Mouse (Mus musculus): ENCODE measurements around the gene Chst3. TPM values are rescaled to one million over a fixed set of nuclear protein-coding genes. Genes with fewer than 3 reads are reported as not detected.
"Not testable (repeated sequence)": the region's sequence is repeated elsewhere in the genome, so short reads cannot be mapped to it uniquely, and the experiment has no call there.

Chst3 gene
- polyA plus RNA-seq, 1 experiment from 2014 or later: 2.5 TPM

DNA sequence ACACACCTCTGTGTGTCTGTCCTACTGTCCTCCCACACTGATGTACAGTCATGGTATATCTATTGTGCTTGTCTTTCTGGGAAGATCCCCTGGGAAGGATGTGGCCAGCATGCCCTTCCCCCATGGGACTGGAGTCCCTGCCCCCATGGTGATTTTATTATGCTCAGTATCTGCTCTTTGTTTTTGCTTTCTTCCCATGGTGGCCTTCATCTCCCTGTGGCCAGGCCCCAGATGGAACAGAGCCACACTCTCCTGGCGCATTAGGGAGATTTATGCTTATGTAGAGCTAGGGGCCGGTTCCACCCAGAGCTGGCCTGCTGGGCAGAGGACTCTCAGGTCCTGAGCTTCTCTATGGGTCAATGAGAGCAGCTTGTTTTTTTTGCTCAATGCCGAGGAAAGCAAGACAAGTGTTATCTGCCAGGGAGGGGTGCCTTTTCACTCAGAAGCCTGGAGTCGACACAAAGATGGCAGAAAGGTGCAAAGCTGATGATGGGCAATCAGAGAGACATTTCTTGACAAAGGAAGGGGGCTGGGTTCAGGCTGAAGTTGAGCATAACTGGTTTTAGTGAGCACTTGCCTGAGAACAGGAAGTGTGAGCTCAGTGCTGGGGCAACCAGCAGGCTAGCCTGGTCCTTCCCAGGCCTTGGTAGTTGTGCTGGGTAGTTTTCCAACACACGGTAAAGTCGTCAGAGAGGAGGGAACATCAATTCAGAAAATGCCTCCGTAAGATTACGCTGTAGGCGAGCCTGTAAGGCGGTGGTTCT, 48.6 kb downstream of the Chst3 start:
- Histone ChIP-seq H3K9ac (no peak overlapping the region), H3K36me3 (no peaks in the 10 kb centered on the region), H3K4me3 (no peak overlapping the region), H3K27me3 (no peaks in the 10 kb centered on the region), H3K4me1 (peaks cover 4% of the 10 kb centered on the region; the same call in 1 of the 2 replicates), H3K9me3 (no peaks in the 10 kb centered on the region), H3K4me2 (no peak overlapping the region), H3K27ac (no peak overlapping the region)
- ATAC-seq (ENCODE audit: borderline replicate concordance, extremely low read depth, low FRiP score, low TSS enrichment): no peak
- WGBS: 72% methylated on average over 10 of the region's 10 CpGs

DNA sequence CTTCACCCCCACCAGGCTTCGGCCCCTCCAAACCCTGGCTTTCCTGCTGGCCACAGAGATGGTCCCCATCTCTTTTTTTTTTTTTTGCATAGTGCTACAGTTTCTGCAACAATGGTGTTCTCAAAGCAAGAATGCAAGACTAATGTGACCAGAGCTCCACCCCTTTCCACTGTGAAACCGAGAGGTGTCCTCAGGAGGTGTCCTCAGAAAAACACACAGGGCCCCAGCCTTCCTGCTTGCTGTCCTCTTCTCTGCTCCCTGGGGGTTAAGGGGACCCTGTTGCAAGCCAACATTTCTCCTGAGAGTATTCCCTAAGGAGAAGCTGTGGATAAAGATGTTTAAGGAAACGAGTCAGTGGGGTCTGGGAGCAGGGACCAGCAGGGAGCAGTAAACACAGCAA, 50.1 kb downstream of the Chst3 start:
- no peak overlapping the region for H3K27ac ChIP-seq
- H3K4me2 ChIP-seq: no peak overlapping the region
- peaks cover 4% of the 10 kb centered on the region; the same call in 1 of the 2 replicates for H3K4me1 ChIP-seq
- no peak overlapping the region for H3K4me3 ChIP-seq
- no peak overlapping the region for H3K9ac ChIP-seq
- no peaks in the 10 kb centered on the region for H3K36me3 ChIP-seq
- WGBS: 66% methylated on average over 3 of the region's 3 CpGs
- H3K9me3 ChIP-seq: no peaks in the 10 kb centered on the region
- no peaks in the 10 kb centered on the region for H3K27me3 ChIP-seq
- ATAC-seq (ENCODE audit: borderline replicate concordance, extremely low read depth, low FRiP score, low TSS enrichment): no peak

DNA sequence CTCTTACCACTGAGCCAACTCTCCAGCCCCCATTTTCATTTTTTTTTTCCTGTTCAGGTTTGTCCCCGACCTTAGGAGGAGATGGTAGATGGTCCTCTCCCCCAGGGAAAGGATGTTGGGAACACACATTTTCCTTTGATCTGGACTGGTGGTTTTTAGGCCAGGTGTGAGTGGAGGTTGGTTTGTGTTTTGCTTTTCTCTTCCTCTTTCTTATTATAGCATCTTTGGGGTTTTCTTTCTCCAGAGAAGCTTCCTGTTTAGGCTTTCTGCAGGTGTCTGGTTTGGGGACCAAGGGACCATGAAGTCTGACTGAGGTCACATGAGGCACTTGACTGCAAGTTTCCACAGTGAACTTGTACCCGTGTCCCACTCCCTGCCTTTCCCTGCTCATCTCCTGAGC, 50.8 kb downstream of the Chst3 start:
- Histone ChIP-seq H3K36me3 (no peaks in the 10 kb centered on the region), H3K9ac (no peak overlapping the region), H3K4me2 (no peak overlapping the region), H3K27ac (no peak overlapping the region), H3K27me3 (no peaks in the 10 kb centered on the region), H3K4me1 (peaks cover 4% of the 10 kb centered on the region; the same call in 1 of the 2 replicates), H3K4me3 (no peak overlapping the region), H3K9me3 (no peaks in the 10 kb centered on the region)
- 58% methylated on average over 2 of the region's 2 CpGs for WGBS
- no peak for ATAC-seq (ENCODE audit: borderline replicate concordance, extremely low read depth, low FRiP score, low TSS enrichment)

DNA sequence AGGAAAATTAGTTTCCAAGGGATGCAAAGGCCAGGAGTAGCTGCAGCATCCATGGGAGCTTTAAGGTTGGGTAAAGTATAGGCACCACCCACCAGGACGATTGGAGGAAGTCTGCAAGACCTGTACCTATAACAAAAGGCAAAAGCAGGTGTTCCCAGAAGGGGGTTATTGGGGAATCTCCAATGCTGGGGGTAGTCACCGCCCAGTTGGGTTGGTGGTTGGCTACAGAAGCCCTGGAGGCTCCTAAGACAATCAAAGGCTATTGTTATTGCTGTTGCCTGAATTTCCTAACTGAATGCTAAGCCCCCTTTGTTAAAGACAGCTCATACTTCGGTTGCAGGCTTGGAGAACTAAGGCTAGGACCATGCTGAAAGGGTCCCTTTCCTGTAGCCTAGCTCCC, 53.0 kb downstream of the Chst3 start:
- no peak for ATAC-seq (ENCODE audit: borderline replicate concordance, extremely low read depth, low FRiP score, low TSS enrichment)
- WGBS: 45% methylated on average over 3 of the region's 3 CpGs

DNA sequence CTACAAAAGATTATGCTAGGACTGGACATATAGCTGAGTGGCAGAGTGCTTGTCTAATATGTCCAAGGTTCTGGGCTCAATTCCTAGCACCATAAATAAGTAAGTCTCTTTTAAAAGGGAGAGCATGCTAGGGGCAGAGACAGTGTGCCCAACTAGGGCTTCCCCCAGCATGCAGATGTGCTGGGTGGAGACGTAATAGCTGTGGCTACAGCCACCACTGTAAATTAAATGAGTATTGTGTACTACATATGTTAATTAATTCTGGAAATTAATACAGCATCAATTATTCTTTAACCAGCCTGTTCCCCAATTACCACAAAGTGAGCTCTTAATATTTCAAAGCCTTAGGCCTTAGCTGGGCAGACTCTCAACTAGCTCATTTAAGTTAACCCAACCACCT, 54.2 kb downstream of the Chst3 start:
- Histone ChIP-seq H3K27ac (no peak overlapping the region), H3K36me3 (no peaks in the 10 kb centered on the region)
- WGBS: 82% methylated on average over 1 of the region's 1 CpGs

More for the DNA sequence above, 53.0 kb downstream of the Chst3 start:
- Histone ChIP-seq H3K27ac (no peak overlapping the region), H3K4me3 (no peak overlapping the region), H3K27me3 (no peaks in the 10 kb centered on the region), H3K4me1 (no peaks in the 10 kb centered on the region), H3K9ac (no peak overlapping the region), H3K4me2 (no peak overlapping the region), H3K9me3 (no peaks in the 10 kb centered on the region), H3K36me3 (no peaks in the 10 kb centered on the region)

DNA sequence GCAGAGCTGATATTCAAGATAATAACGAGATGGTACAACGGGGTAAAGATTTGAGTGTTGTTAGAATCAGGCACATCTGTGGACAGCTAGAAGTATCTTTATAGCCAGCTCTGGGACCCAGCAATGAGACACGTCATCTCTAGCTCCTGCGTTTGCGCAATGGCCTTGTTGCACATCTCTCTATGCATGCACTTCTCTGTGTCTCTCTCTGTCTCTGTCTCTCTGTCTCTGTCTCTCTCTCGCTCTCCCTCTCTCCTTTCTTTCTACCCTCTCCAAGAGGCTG, 56.1 kb downstream of the Chst3 start:
- ATAC-seq (ENCODE audit: borderline replicate concordance, extremely low read depth, low FRiP score, low TSS enrichment): no peak
- no peaks in the 10 kb centered on the region for H3K36me3 ChIP-seq
- no peaks in the 10 kb centered on the region for H3K9me3 ChIP-seq
- H3K9ac ChIP-seq: no peak overlapping the region
- H3K4me3 ChIP-seq: no peak overlapping the region
- H3K4me2 ChIP-seq: no peak overlapping the region
- H3K27ac ChIP-seq: no peak overlapping the region
- WGBS: 84% methylated on average over 6 of the region's 6 CpGs
- H3K4me1 ChIP-seq: no peaks in the 10 kb centered on the region
- H3K27me3 ChIP-seq: no peaks in the 10 kb centered on the region

More for the DNA sequence above, 54.2 kb downstream of the Chst3 start:
- no peak for ATAC-seq (ENCODE audit: borderline replicate concordance, extremely low read depth, low FRiP score, low TSS enrichment)
- no peak overlapping the region for H3K9ac ChIP-seq
- no peaks in the 10 kb centered on the region for H3K4me1 ChIP-seq
- H3K4me2 ChIP-seq: no peak overlapping the region
- H3K4me3 ChIP-seq: no peak overlapping the region
- H3K27me3 ChIP-seq: no peaks in the 10 kb centered on the region
- H3K9me3 ChIP-seq: no peaks in the 10 kb centered on the region

DNA sequence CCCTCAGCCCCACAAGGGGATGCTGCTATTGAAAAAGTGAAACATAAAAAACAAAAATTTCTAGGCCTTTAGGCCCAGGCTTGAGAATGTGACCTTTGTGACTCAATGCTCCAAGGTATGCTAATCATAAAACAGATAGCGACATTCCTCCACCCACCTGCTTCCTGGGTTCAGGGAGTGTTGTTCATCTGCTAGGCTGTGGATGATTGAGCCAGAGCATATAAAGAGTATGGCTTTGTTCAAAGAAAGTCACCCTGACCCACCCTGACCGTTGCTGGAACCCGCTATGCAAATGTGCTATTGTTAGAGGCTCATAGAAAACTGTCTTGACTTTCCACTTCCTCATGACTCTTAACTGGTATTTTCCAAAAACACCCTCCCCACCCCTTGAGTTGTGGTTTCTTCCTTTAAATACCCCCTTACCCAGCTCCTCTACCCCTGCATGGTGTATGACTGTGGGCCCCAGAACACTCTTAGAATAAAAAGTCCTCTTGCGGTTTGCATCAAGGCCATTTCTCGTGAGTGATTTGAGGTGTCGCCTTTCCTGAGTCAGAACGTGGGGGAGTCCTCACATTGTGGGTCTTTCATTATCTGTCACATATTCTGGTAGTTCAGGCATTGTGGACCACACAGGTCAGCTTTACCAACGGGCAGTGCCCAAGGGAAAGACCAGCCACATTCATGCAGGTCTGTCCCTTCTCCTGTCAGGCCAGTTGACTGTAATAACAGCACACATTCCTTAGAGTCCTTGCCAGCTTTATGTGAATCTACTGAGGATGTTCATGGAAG, 56.7 kb downstream of the Chst3 start:
- not testable (repeated sequence) for H3K4me2 ChIP-seq; H3K27ac ChIP-seq; H3K4me1 ChIP-seq; H3K9me3 ChIP-seq; H3K4me3 ChIP-seq; H3K9ac ChIP-seq; ATAC-seq (ENCODE audit: borderline replicate concordance, extremely low read depth, low FRiP score, low TSS enrichment); H3K36me3 ChIP-seq; H3K27me3 ChIP-seq
- WGBS: 86% methylated on average over 8 of the region's 8 CpGs

DNA sequence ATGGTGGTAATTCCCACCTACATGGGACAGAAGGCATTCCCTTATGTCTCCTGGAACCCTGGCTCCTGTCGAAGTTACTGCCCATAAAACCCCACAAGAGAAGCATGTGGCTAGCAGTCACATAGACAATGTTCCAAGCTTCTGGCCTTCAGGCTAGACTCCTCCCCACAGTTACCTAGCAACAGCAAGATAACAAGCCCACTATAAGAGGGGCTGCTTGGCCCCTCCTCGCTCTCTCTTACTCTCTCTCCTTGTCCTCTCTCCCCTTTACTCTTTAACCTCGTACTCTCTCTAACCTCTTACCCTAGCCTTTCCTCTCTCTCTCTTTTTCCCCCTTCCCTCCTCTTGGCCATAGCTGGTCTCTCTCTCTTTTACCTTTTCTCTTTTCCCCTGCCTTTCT, 57.7 kb downstream of the Chst3 start:
- not testable (repeated sequence) for ATAC-seq (ENCODE audit: borderline replicate concordance, extremely low read depth, low FRiP score, low TSS enrichment)

DNA sequence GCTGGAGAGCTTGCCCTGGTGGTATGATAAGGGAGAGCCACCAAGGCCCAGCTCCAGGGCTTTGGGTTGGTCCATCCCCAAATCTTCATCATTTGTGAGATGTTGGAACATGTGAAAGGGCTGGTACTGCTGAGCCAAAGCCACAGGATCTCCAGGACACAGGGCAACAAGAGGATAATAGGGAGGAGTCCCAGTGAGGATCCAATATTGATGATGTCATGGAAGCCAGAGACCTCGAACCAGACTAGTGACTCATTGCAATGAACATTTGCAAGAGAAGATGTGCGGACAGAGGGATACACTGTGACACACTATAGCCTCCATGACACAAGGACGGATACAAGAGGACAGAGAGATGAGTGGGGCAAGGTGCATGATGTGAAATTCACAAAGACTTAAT, 60.9 kb downstream of the Chst3 start:
- Histone ChIP-seq H3K4me3 (no peak overlapping the region), H3K36me3 (no peaks in the 10 kb centered on the region), H3K9ac (no peak overlapping the region), H3K9me3 (no peaks in the 10 kb centered on the region), H3K27me3 (no peaks in the 10 kb centered on the region), H3K4me1 (no peaks in the 10 kb centered on the region), H3K4me2 (no peak overlapping the region), H3K27ac (no peak overlapping the region)
- ATAC-seq (ENCODE audit: borderline replicate concordance, extremely low read depth, low FRiP score, low TSS enrichment): no peak
- WGBS: 87% methylated on average over 3 of the region's 3 CpGs

More for the DNA sequence above, 57.7 kb downstream of the Chst3 start:
- H3K36me3 ChIP-seq, H3K27me3 ChIP-seq, H3K9me3 ChIP-seq, H3K4me3 ChIP-seq, H3K4me1 ChIP-seq, H3K4me2 ChIP-seq, H3K9ac ChIP-seq, H3K27ac ChIP-seq: not testable (repeated sequence)
- WGBS: 53% methylated on average over 3 of the region's 3 CpGs

DNA sequence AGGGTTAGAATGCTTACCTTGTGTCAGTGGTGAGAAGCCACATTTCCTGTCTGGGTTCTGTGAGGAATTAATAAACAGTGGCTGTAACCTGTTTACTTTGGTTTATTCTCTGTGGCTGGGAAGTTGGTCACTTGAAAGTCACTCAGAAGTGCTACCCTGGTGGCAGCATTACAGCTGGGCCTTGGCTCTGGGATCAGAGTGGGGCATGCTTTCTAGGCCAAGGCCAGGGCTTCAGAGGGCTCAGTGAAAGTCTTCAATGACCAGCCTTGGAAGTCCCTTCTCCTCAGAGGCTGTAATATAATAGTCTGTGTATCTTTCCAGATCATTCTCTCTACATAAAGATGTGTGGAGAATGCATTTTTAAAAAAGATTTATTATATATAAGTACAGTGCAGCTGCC, 63.0 kb downstream of the Chst3 start:
- no peak overlapping the region for H3K9ac ChIP-seq
- H3K27ac ChIP-seq: no peak overlapping the region
- no peaks in the 10 kb centered on the region for H3K9me3 ChIP-seq
- no peaks in the 10 kb centered on the region for H3K27me3 ChIP-seq
- no peaks in the 10 kb centered on the region for H3K36me3 ChIP-seq
- no peak overlapping the region for H3K4me2 ChIP-seq
- no peak for ATAC-seq (ENCODE audit: borderline replicate concordance, extremely low read depth, low FRiP score, low TSS enrichment)
- H3K4me1 ChIP-seq: no peaks in the 10 kb centered on the region
- no peak overlapping the region for H3K4me3 ChIP-seq

DNA sequence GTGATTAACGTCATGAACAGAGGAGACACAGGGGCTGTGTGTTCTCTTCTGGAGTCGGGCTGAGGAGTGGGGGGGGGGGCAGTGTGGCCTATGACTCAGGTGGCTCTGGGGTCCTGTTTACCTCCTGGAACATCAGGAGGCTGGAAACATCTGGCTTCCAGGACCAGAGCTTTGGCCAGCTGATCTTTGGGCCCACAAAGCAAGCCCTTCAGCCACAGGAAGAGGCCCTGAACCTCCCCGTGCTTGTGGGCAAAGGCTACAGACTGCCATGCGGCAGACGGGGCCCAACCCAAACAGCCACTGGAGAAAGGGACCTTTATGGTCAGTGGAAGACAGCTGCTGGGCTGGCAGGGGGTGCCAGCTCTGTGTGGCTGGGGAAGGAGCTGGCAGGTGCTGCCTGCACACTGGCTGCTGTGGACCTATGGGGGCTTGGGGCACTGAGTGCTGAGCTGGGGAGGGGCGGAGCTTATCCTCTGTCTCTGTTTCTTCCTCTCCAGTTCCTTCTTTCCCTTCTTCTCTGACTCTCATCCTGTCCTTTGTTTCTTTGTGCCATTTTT, 67.9 kb downstream of the Chst3 start:
- Histone ChIP-seq H3K36me3 (no peaks in the 10 kb centered on the region), H3K4me2 (no peak overlapping the region), H3K4me1 (no peaks in the 10 kb centered on the region), H3K9ac (no peak overlapping the region), H3K4me3 (no peak overlapping the region), H3K27ac (no peak overlapping the region), H3K27me3 (no peaks in the 10 kb centered on the region), H3K9me3 (no peaks in the 10 kb centered on the region)
- ATAC-seq (ENCODE audit: borderline replicate concordance, extremely low read depth, low FRiP score, low TSS enrichment): no peak
- WGBS: 59% methylated on average over 6 of the region's 6 CpGs

DNA sequence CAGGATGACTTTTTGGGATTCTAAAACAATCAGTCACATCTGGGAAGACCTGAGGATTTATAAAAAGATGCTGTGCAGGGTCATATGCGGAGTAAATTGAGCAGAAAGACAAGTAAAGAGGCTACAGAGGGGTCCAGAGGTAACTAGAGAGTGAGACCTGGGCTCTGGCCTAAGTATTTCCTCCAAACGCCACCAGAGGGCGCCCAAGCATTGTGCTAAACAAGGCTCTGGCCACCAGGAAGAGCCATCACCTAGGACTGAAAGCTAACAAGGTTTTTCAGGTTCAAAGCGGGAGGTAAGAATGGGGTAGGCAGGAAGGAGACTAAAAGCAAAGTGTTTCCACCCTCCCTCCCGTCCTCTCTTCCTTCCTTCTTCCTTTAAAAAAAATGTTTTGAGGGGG, 71.0 kb downstream of the Chst3 start:
- H3K4me2 ChIP-seq: no peak overlapping the region
- WGBS: 0% methylated on average over 5 of the region's 5 CpGs
- H3K27ac ChIP-seq: no peak overlapping the region
- H3K36me3 ChIP-seq: no peaks in the 10 kb centered on the region
- no peak overlapping the region for H3K9ac ChIP-seq
- H3K27me3 ChIP-seq: no peaks in the 10 kb centered on the region
- H3K9me3 ChIP-seq: no peaks in the 10 kb centered on the region
- no peak overlapping the region for H3K4me3 ChIP-seq
- H3K4me1 ChIP-seq: no peaks in the 10 kb centered on the region
- no peak for ATAC-seq (ENCODE audit: borderline replicate concordance, extremely low read depth, low FRiP score, low TSS enrichment)
